Mouse (Mus musculus) kidney, adult 2 months (tissue): Measurements from ENCODE around the gene Evc2.

Experiments used
- CTCF ChIP-seq: fragments of 200-500 bp; conservative IDR thresholded peaks from 2 replicates; pipeline ENCODE4 v1.5.1; 2011; ENCODE audit warnings: low read depth, mild to moderate bottlenecking, control low read depth, low read length, moderate library complexity, mixed read lengths; ENCODE audit not compliant: insufficient read depth, insufficient read length
- POLR2A ChIP-seq: fragments of 200-500 bp; IDR thresholded peaks from one replicate; pipeline ENCODE4 v1.6.1; 2011; ENCODE audit warnings: low read depth, low read length, control low read depth

- TF ChIP-seq CTCF (no peak), POLR2A (peak; percentile 55)
Observed at GRCm38 (mm10) chr5:37338288-37338687, at the start of gene Evc2.
